ENCODE assay signal across 10 mouse cellular contexts in genomic region chr9:66920488-66921279, GRCm38 (mm10). TPM values are rescaled to one million over a fixed set of nuclear protein-coding genes. Genes with fewer than 3 reads are reported as not detected.
A peak's percentile ranks its signal among the peaks of the same experiment; 100 is the strongest.
DNase-seq lines count a peak whose midpoint lies in the region; ATAC-seq and TF ChIP-seq lines count a peak whose summit lies in the region.
"Had no signal": no experiment of that assay in that cellular context is flagged by ENCODE, and none has a peak within 500 bp of the region (broad histone marks: within the 10 kb centered on the region; RNA-seq: fewer than 3 reads in every experiment).

No protein-coding gene starts in this region.

- 5% methylated on average over 6 of the region's 6 CpGs for WGBS in heart, embryonic 11.5 days (ENCODE audit: insufficient replicate concordance)
- 8% methylated on average over 6 of the region's 6 CpGs for WGBS in forebrain, postnatal 0 days
- 12% methylated on average over 6 of the region's 6 CpGs for WGBS in midbrain, embryonic 10.5 days

- no peak for ATAC-seq in heart, embryonic 11.5 days (replicated peaks; ENCODE audit: insufficient number of reproducible peaks, low FRiP score, low TSS enrichment)
- ATAC-seq in forebrain, postnatal 0 days, result no peak

- H3K4me2 ChIP-seq in heart, embryonic 11.5 days, result peak overlapping the region; percentile 80
- H3K4me2 ChIP-seq in forebrain, postnatal 0 days (ENCODE audit: low read depth), result peak overlapping the region; percentile 81

- intact Hi-C loops in heart, postnatal 10 days (cut with DNase I), result loop anchor here (2.0 kb wide), 1 partner anchor 16 kb away; no protein-coding TSS in a partner anchor

- peaks cover 14% of the 10 kb centered on the region for H3K4me1 ChIP-seq in heart, embryonic 11.5 days (ENCODE audit: control insufficient read depth, insufficient read depth, low read length)
- H3K4me1 ChIP-seq in forebrain, postnatal 0 days (ENCODE audit: insufficient read depth), result peaks cover 8% of the 10 kb centered on the region
- peaks cover 26% of the 10 kb centered on the region for H3K4me1 ChIP-seq in midbrain, embryonic 10.5 days

- no peak overlapping the region for H3K27ac ChIP-seq in heart, embryonic 11.5 days (ENCODE audit: low read depth, low read length)
- no peak overlapping the region for H3K27ac ChIP-seq in forebrain, postnatal 0 days (ENCODE audit: low read depth, low read length)
- peak overlapping the region; percentile 95; the same call in 1 of the 2 replicates for H3K27ac ChIP-seq in midbrain, embryonic 10.5 days (replicated peaks)

- no peaks in the 10 kb centered on the region for H3K36me3 ChIP-seq in heart, embryonic 11.5 days (ENCODE audit: control insufficient read depth, insufficient read depth, low read length)
- no peaks in the 10 kb centered on the region for H3K36me3 ChIP-seq in forebrain, postnatal 0 days (ENCODE audit: insufficient read depth)
- 0 out of 2 replicates have a peak, but pooled peaks cover 4% of the 10 kb centered on the region for H3K36me3 ChIP-seq in midbrain, embryonic 10.5 days

- H3K27me3 ChIP-seq in heart, embryonic 11.5 days (ENCODE audit: control insufficient read depth, insufficient read depth, low read length), result no peaks in the 10 kb centered on the region
- no peaks in the 10 kb centered on the region for H3K27me3 ChIP-seq in forebrain, postnatal 0 days (ENCODE audit: insufficient read depth, low read length)
- H3K27me3 ChIP-seq in midbrain, embryonic 10.5 days (ENCODE audit: low read depth, poor library complexity, severe bottlenecking), result peaks cover 10% of the 10 kb centered on the region; the same call in 1 of the 2 replicates

- no peak overlapping the region for H3K9ac ChIP-seq in heart, embryonic 11.5 days (ENCODE audit: low read depth, low read length)
- no peak overlapping the region for H3K9ac ChIP-seq in forebrain, postnatal 0 days

- peak; percentile 18; the same call in 1 of the 2 replicates for TF ChIP-seq CTCF in forebrain, postnatal 0 days (IDR thresholded peaks at IDR 0.05; ENCODE audit: low read depth)

- peak overlapping the region; percentile 60; the same call in 1 of the 2 replicates for H3K4me3 ChIP-seq in heart, embryonic 11.5 days (ENCODE audit: low read depth, low read length)
- H3K4me3 ChIP-seq in forebrain, postnatal 0 days (ENCODE audit: low read depth, low read length), result peak overlapping the region; percentile 93; the same call in 1 of the 2 replicates
- H3K4me3 ChIP-seq in midbrain, embryonic 10.5 days, result peak overlapping the region; percentile 79

- no peaks in the 10 kb centered on the region for H3K9me3 ChIP-seq in heart, embryonic 11.5 days (replicated peaks; ENCODE audit: control insufficient read depth, low read length)
- H3K9me3 ChIP-seq in forebrain, postnatal 0 days (ENCODE audit: low read length), result no peaks in the 10 kb centered on the region
- H3K9me3 ChIP-seq in midbrain, embryonic 10.5 days (replicated peaks), result no peaks in the 10 kb centered on the region

- DNase-seq in heart, postnatal 10 days, result no peak
- DNase-seq in A20 (ENCODE audit: low read depth, low spot score), result peak; percentile 58
- DNase-seq in forebrain, postnatal 0 days, result no peak
- no peak for DNase-seq in midbrain, embryonic 10.5 days (ENCODE audit: low spot score)
- no peak for DNase-seq in cerebellum, adult 9-11 months
- DNase-seq in layer of hippocampus, adult 11-12 months (ENCODE audit: low spot score), result no peak
- DNase-seq in cerebellum, postnatal 25 days, result no peak
- DNase-seq: cerebellum, adult 11 months; layer of hippocampus, adult 9-11 months had no signal

RNA-seq across cellular contexts. Expression of gene Rab8b, which starts 1.2 kb away (rescaled TPM):
- 23.6 and 24.4 TPM in 2 replicates for polyA plus RNA-seq in heart, embryonic 11.5 days (2014; fragmentation: Nextera tagmentation; extraction: Ambion mirVana)
- 10 to 100 TPM; 15.9 to 19.0 TPM for total RNA-seq in heart, postnatal 10 days (2021)
- total RNA-seq in forebrain, postnatal 0 days (2014; rRNA removed), result 22.2 and 30.7 TPM in 2 replicates
- 6.0 and 20.7 TPM in 2 replicates for polyA plus RNA-seq in forebrain, postnatal 0 days (2015; fragmentation: Nextera tagmentation; extraction: Ambion mirVana)
- polyA plus RNA-seq in midbrain, embryonic 10.5 days (2016; fragmentation: Nextera tagmentation; extraction: Ambion mirVana), result 26.7 and 32.1 TPM in 2 replicates

RNA-seq across cellular contexts. Expression of gene Rps27l, which starts 25.2 kb away (rescaled TPM):
- polyA plus RNA-seq in heart, embryonic 11.5 days (2014; fragmentation: Nextera tagmentation; extraction: Ambion mirVana), result 614 and 628 TPM in 2 replicates
- 100 to 1,000 TPM; 247 to 258 TPM for total RNA-seq in heart, postnatal 10 days (2021)
- total RNA-seq in forebrain, postnatal 0 days (2014; rRNA removed), result 129 and 139 TPM in 2 replicates
- polyA plus RNA-seq in forebrain, postnatal 0 days (2015; fragmentation: Nextera tagmentation; extraction: Ambion mirVana), result 208 and 277 TPM in 2 replicates
- 659 and 790 TPM in 2 replicates for polyA plus RNA-seq in midbrain, embryonic 10.5 days (2016; fragmentation: Nextera tagmentation; extraction: Ambion mirVana)

RNA-seq across cellular contexts. Expression of gene Lactb, which starts 54.6 kb away (rescaled TPM):
- polyA plus RNA-seq in heart, embryonic 11.5 days (2014; fragmentation: Nextera tagmentation; extraction: Ambion mirVana), result 12.2 and 12.3 TPM in 2 replicates
- 10 to 100 TPM; 22.2 to 23.7 TPM for total RNA-seq in heart, postnatal 10 days (2021)
- 20.3 and 20.7 TPM in 2 replicates for total RNA-seq in forebrain, postnatal 0 days (2014; rRNA removed)
- 9.9 and 12.2 TPM in 2 replicates for polyA plus RNA-seq in forebrain, postnatal 0 days (2015; fragmentation: Nextera tagmentation; extraction: Ambion mirVana)
- 8.2 and 9.6 TPM in 2 replicates for polyA plus RNA-seq in midbrain, embryonic 10.5 days (2016; fragmentation: Nextera tagmentation; extraction: Ambion mirVana)
